Mouse (Mus musculus): ENCODE results near the gene Mrpl38. TPM values are rescaled to one million over a fixed set of nuclear protein-coding genes. Genes with fewer than 3 reads are reported as not detected.

Mrpl38 gene
- total RNA-seq, 2 experiments from 2014 or later: 51.1 to 56.1 TPM

GRCm38 (mm10) chr11:116146294-116146985, 7.8 kb upstream of the Mrpl38 start:
- DNase-seq (ENCODE audit: low spot score in 2 of 2): peak; percentile 65 to 67
- intact Hi-C loops (cut with DNase I): no loop called here

- no peak for DNase-seq (ENCODE audit: low spot score in 2 of 2)
- intact Hi-C loops (cut with DNase I): no loop called here
Observed at GRCm38 (mm10) chr11:116145481-116146293, 7.0 kb upstream of the Mrpl38 start.

- DNase-seq (ENCODE audit: low spot score in 2 of 2): no peak
- intact Hi-C loops (cut with DNase I): no loop called here
Observed at GRCm38 (mm10) chr11:116143468-116143867, 4.8 kb upstream of the Mrpl38 start.

GRCm38 (mm10) chr11:116142211-116142991, 3.7 kb upstream of the Mrpl38 start:
- DNase-seq (ENCODE audit: low spot score in 2 of 2): no peak
- intact Hi-C loops (cut with DNase I): no loop called here

- DNase-seq (ENCODE audit: low spot score in 2 of 2): no peak
- intact Hi-C loops (cut with DNase I): no loop called here
Observed at GRCm38 (mm10) chr11:116138096-116138467, 586 bp downstream of the Mrpl38 start.

GRCm38 (mm10) chr11:116134171-116134570, 4.5 kb downstream of the Mrpl38 start:
- intact Hi-C loops (cut with DNase I): loop anchor here (5.0 kb wide), 1 partner anchor 112 kb away; no protein-coding TSS in a partner anchor
- no peak for DNase-seq (ENCODE audit: low spot score in 2 of 2)

GRCm38 (mm10) chr11:116133497-116133896, 5.2 kb downstream of the Mrpl38 start:
- intact Hi-C loops (cut with DNase I): loop anchor here (5.0 kb wide), 1 partner anchor 111 kb away; no protein-coding TSS in a partner anchor
- DNase-seq (ENCODE audit: low spot score in 2 of 2): no peak

- intact Hi-C loops (cut with DNase I): loop anchor here (5.0 kb wide), 1 partner anchor 110 kb away; no protein-coding TSS in a partner anchor
- no peak for DNase-seq (ENCODE audit: low spot score in 2 of 2)
Observed at GRCm38 (mm10) chr11:116132366-116133333, 6.0 kb downstream of the Mrpl38 start.

- intact Hi-C loops (cut with DNase I): loop anchor here (5.0 kb wide), 1 partner anchor 109 kb away; no protein-coding TSS in a partner anchor
- DNase-seq (ENCODE audit: low spot score in 2 of 2): no peak
Observed at GRCm38 (mm10) chr11:116131349-116132170, 7.1 kb downstream of the Mrpl38 start.

- intact Hi-C loops (cut with DNase I): loop anchor here (1.0 to 5.0 kb wide), 2 partner anchors 43 to 108 kb away; no protein-coding TSS in a partner anchor
Observed at GRCm38 (mm10) chr11:116130488-116131205, 8.0 kb downstream of the Mrpl38 start, which contains the start of gene Trim65. Trim65 (minus strand) TSS chr11:116131128.

GRCm38 (mm10) chr11:116129993-116130487, 8.6 kb downstream of the Mrpl38 start:
- intact Hi-C loops (cut with DNase I): loop anchor here (1.0 to 5.0 kb wide), 2 partner anchors 43 to 108 kb away; no protein-coding TSS in a partner anchor
- no peak for DNase-seq (ENCODE audit: low spot score in 2 of 2)

More at GRCm38 (mm10) chr11:116130488-116131205, 8.0 kb downstream of the Mrpl38 start, which contains the start of gene Trim65:
- peak; percentile 89 to 91 for DNase-seq (ENCODE audit: low spot score in 2 of 2)

- DNase-seq (ENCODE audit: low spot score in 2 of 2): no peak
- intact Hi-C loops (cut with DNase I): no loop called here
Observed at GRCm38 (mm10) chr11:116129091-116129790, 9.4 kb downstream of the Mrpl38 start.

- intact Hi-C loops (cut with DNase I): no loop called here
Observed at GRCm38 (mm10) chr11:116127986-116128385, 10.7 kb downstream of the Mrpl38 start.

GRCm38 (mm10) chr11:116127156-116127980, 11.3 kb downstream of the Mrpl38 start, which contains the start of gene Trim47:
Trim47 (minus strand) TSS chr11:116127210.
- intact Hi-C loops (cut with DNase I): no loop called here
- DNase-seq (ENCODE audit: low spot score in 2 of 2): no peak

More at GRCm38 (mm10) chr11:116127986-116128385, 10.7 kb downstream of the Mrpl38 start:
- no peak for DNase-seq (ENCODE audit: low spot score in 2 of 2)

GRCm38 (mm10) chr11:116126261-116126660, 12.4 kb downstream of the Mrpl38 start:
- intact Hi-C loops (cut with DNase I): no loop called here
- DNase-seq (ENCODE audit: low spot score in 2 of 2): no peak
